Mouse (Mus musculus): ENCODE data around the gene Tgfbr2. TPM values are rescaled to one million over a fixed set of nuclear protein-coding genes. Genes with fewer than 3 reads are reported as not detected.

The Tgfbr2 gene
- polyA plus RNA-seq, 1 experiment from 2014 or later: 49.7 TPM

DNA sequence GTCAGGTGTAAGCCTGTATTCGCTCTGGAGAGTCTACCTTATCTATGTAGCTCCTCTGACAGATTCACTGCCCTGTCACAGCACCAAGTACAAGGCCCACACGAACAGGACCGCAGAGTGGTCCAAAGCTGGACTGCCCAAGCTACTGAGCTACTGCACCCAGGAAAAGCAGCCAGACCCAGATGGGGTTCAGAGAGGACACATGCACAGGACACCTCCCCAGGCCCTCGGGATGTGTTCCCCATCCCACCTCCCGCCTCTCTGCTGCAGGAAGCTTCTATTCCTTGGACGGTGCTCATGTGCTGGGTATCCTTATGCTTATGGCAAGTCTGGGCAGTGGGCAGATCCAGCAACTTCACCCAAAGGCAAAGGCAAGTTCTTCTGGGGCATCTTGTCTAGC, 34.7 kb downstream of the Tgfbr2 start:
- 94% methylated on average over 6 of the region's 6 CpGs for WGBS
- no peak for ATAC-seq (ENCODE audit: low read depth)
- Histone ChIP-seq H3K9me3 (ENCODE audit: control insufficient read depth, low read length) (no peaks in the 10 kb centered on the region), H3K27ac (replicated peaks; ENCODE audit: low read depth, low read length) (no peak overlapping the region), H3K36me3 (ENCODE audit: control insufficient read depth, insufficient read depth, low read length) (peaks cover 6% of the 10 kb centered on the region; the same call in 1 of the 2 replicates), H3K4me3 (ENCODE audit: low read depth, low read length) (no peak overlapping the region), H3K9ac (ENCODE audit: low read depth, low read length) (no peak overlapping the region), H3K27me3 (replicated peaks; ENCODE audit: control insufficient read depth, insufficient read depth, low read length) (no peaks in the 10 kb centered on the region), H3K4me2 (ENCODE audit: low read depth, low read length) (no peak overlapping the region), H3K4me1 (ENCODE audit: control insufficient read depth, insufficient read depth, low read length) (peaks cover 24% of the 10 kb centered on the region)
- no peak for DNase-seq (ENCODE audit: low spot score)

DNA sequence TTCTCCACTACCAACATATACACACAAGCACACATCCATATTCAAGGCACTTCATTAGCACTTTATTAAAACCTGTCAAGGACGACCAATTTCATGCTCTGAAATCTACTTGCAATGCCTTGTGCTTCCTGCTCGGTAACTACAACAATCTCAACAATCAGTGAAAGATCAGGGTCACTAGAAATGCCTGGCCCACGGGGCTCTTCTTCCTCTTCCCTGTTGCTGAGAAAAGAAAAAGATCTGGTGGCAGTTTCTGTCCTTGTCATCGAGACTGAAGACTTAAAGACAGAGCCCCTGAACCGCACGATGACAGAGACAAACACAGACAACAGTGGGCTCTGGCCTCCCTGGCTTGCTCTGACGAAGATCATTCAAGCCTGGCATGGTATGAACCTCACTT, 35.6 kb downstream of the Tgfbr2 start:
- Histone ChIP-seq H3K36me3 (ENCODE audit: control insufficient read depth, insufficient read depth, low read length) (peaks cover 6% of the 10 kb centered on the region; the same call in 1 of the 2 replicates), H3K9me3 (ENCODE audit: control insufficient read depth, low read length) (no peaks in the 10 kb centered on the region), H3K4me2 (ENCODE audit: low read depth, low read length) (no peak overlapping the region), H3K27me3 (replicated peaks; ENCODE audit: control insufficient read depth, insufficient read depth, low read length) (no peaks in the 10 kb centered on the region), H3K4me3 (ENCODE audit: low read depth, low read length) (no peak overlapping the region), H3K9ac (ENCODE audit: low read depth, low read length) (no peak overlapping the region), H3K27ac (replicated peaks; ENCODE audit: low read depth, low read length) (no peak overlapping the region), H3K4me1 (ENCODE audit: control insufficient read depth, insufficient read depth, low read length) (peaks cover 23% of the 10 kb centered on the region)
- no peak for ATAC-seq (ENCODE audit: low read depth)
- no peak for DNase-seq (ENCODE audit: low spot score)
- WGBS: 67% methylated on average over 7 of the region's 7 CpGs

DNA sequence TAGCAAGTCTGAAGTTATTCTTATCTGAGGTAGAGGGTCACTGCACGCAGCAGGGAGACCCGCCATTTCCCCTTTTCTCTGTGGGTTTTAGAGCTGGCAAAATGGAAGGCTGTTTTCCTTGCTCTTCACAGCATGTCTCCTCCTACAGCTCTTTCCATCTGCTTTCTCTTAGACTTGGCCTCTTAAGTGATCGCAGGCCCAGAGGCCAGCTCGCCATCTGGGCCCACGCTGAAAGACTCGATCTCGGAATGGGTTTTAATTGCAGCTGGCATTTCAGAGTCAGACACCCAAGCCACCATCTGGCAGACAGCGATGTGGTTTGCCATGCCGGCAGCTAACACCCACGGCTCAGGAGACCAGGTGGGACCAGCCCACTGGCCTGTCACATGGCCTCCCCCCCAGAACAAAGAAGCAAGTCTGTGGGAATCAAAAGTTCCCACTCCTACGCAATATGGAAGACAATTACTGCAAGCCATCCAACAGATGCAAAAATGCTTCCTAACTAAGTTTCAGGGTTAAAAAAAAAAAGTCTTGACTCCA, 36.5 kb downstream of the Tgfbr2 start:
- no peaks in the 10 kb centered on the region for H3K9me3 ChIP-seq (ENCODE audit: control insufficient read depth, low read length)
- DNase-seq (ENCODE audit: low spot score): peak; percentile 89
- WGBS: 27% methylated on average over 11 of the region's 11 CpGs
- no peak overlapping the region for H3K9ac ChIP-seq (ENCODE audit: low read depth, low read length)
- H3K4me3 ChIP-seq (ENCODE audit: low read depth, low read length): no peak overlapping the region
- H3K36me3 ChIP-seq (ENCODE audit: control insufficient read depth, insufficient read depth, low read length): peaks cover 6% of the 10 kb centered on the region; the same call in 1 of the 2 replicates
- no peaks in the 10 kb centered on the region for H3K27me3 ChIP-seq (replicated peaks; ENCODE audit: control insufficient read depth, insufficient read depth, low read length)
- H3K4me2 ChIP-seq (ENCODE audit: low read depth, low read length): no peak overlapping the region
- ATAC-seq (ENCODE audit: low read depth): peak; percentile 76
- H3K4me1 ChIP-seq (ENCODE audit: control insufficient read depth, insufficient read depth, low read length): peaks cover 23% of the 10 kb centered on the region
- H3K27ac ChIP-seq (replicated peaks; ENCODE audit: low read depth, low read length): peak overlapping the region; percentile 75

DNA sequence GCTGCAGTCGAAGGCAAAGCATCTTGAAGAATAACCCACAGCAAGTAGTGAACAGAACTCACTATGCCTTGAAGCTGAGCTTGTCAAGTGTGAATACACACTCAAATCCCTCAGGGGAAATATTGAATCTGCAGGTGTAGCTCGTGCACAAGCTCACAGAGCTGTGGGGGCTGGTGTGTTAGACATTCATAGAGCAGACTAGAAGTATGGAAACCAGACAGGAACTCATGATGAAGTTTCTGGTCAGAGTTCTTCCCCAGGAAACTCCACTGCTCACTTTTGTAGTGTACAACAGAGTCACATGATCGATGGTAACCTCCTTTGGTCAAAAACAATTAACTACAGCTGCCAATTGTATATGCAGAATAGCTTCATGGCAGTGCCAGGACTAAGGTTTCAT, 37.5 kb downstream of the Tgfbr2 start:
- ATAC-seq (ENCODE audit: low read depth): no peak
- H3K4me2 ChIP-seq (ENCODE audit: low read depth, low read length): no peak overlapping the region
- peaks cover 6% of the 10 kb centered on the region; the same call in 1 of the 2 replicates for H3K36me3 ChIP-seq (ENCODE audit: control insufficient read depth, insufficient read depth, low read length)
- no peak overlapping the region for H3K9ac ChIP-seq (ENCODE audit: low read depth, low read length)
- H3K27ac ChIP-seq (replicated peaks; ENCODE audit: low read depth, low read length): no peak overlapping the region
- peaks cover 29% of the 10 kb centered on the region for H3K4me1 ChIP-seq (ENCODE audit: control insufficient read depth, insufficient read depth, low read length)
- H3K27me3 ChIP-seq (replicated peaks; ENCODE audit: control insufficient read depth, insufficient read depth, low read length): no peaks in the 10 kb centered on the region
- 80% methylated on average over 3 of the region's 3 CpGs for WGBS
- no peak for DNase-seq (ENCODE audit: low spot score)
- H3K4me3 ChIP-seq (ENCODE audit: low read depth, low read length): no peak overlapping the region
- no peaks in the 10 kb centered on the region for H3K9me3 ChIP-seq (ENCODE audit: control insufficient read depth, low read length)

DNA sequence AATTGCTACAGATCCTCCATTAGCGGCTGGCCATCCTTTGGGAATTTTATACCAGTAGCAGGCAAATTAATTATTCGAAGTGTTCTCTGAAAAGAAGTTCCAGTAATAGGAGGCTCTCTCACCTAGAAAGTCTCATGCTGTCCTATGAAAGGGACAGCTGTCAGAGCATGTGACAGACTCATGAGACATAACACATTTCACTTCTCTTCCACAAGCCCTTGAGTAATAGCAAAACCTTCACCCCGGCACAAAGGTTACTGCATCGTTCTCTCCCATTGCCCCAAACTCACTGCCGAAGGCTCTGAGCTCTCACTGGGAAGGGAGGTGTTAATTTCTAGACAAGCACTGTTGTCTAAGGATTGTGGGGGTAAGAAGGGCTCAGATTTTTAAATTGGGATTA, 38.3 kb downstream of the Tgfbr2 start:
- 79% methylated on average over 5 of the region's 5 CpGs for WGBS
- no peak overlapping the region for H3K9ac ChIP-seq (ENCODE audit: low read depth, low read length)
- DNase-seq (ENCODE audit: low spot score): no peak

DNA sequence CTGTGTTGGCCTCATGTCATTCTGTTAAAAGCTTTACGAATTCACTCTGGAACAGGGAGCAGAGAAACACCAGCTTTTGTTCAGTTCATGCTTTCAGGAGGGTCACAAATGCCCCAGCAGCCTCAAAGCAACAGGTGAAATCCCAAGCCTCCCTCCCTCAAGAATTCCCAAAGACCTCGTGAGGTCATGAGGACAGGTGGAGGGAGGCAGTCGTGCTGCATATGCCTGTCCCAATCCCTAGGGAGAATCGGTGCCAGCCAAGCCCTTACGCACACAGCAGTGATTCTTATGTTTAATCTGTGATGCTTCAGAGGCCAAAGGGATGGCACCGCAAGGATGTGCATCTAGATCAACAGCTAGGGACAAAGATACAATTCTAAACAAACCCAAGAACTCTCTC, 39.0 kb downstream of the Tgfbr2 start:
- peaks cover 29% of the 10 kb centered on the region for H3K4me1 ChIP-seq (ENCODE audit: control insufficient read depth, insufficient read depth, low read length)
- H3K9me3 ChIP-seq (ENCODE audit: control insufficient read depth, low read length): no peaks in the 10 kb centered on the region
- H3K36me3 ChIP-seq (ENCODE audit: control insufficient read depth, insufficient read depth, low read length): peaks cover 11% of the 10 kb centered on the region
- no peak overlapping the region for H3K4me3 ChIP-seq (ENCODE audit: low read depth, low read length)
- H3K4me2 ChIP-seq (ENCODE audit: low read depth, low read length): no peak overlapping the region
- no peak overlapping the region for H3K9ac ChIP-seq (ENCODE audit: low read depth, low read length)
- DNase-seq (ENCODE audit: low spot score): no peak
- no peak overlapping the region for H3K27ac ChIP-seq (replicated peaks; ENCODE audit: low read depth, low read length)
- WGBS: 63% methylated on average over 6 of the region's 6 CpGs
- no peak for ATAC-seq (ENCODE audit: low read depth)
- no peaks in the 10 kb centered on the region for H3K27me3 ChIP-seq (replicated peaks; ENCODE audit: control insufficient read depth, insufficient read depth, low read length)

More for the DNA sequence above, 38.3 kb downstream of the Tgfbr2 start:
- no peak for ATAC-seq (ENCODE audit: low read depth)
- H3K27ac ChIP-seq (replicated peaks; ENCODE audit: low read depth, low read length): no peak overlapping the region
- no peaks in the 10 kb centered on the region for H3K9me3 ChIP-seq (ENCODE audit: control insufficient read depth, low read length)
- no peaks in the 10 kb centered on the region for H3K27me3 ChIP-seq (replicated peaks; ENCODE audit: control insufficient read depth, insufficient read depth, low read length)
- no peak overlapping the region for H3K4me3 ChIP-seq (ENCODE audit: low read depth, low read length)
- peaks cover 29% of the 10 kb centered on the region for H3K4me1 ChIP-seq (ENCODE audit: control insufficient read depth, insufficient read depth, low read length)
- H3K4me2 ChIP-seq (ENCODE audit: low read depth, low read length): no peak overlapping the region
- H3K36me3 ChIP-seq (ENCODE audit: control insufficient read depth, insufficient read depth, low read length): peaks cover 6% of the 10 kb centered on the region; the same call in 1 of the 2 replicates

DNA sequence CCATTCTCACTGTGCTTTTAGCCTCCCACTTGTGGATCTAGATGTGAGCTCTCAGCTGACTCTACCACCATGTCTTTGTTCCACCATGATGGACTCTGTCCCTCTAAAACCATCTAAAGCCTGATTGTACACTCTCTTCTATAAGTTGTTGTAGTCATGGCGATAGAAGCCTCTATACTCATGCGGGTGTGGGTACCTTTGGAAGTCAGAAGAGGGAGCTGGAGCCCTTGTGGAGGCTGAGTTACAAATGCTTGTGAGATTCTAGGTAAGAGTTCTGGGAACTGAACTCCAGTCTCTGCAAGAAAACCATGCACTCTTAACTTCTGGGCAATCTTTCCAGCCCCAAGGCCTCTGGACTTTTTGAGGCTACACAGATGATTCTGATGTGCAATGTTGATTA, 40.7 kb downstream of the Tgfbr2 start:
- H3K27me3 ChIP-seq (replicated peaks; ENCODE audit: control insufficient read depth, insufficient read depth, low read length): no peaks in the 10 kb centered on the region
- H3K9ac ChIP-seq (ENCODE audit: low read depth, low read length): no peak overlapping the region
- H3K4me3 ChIP-seq (ENCODE audit: low read depth, low read length): no peak overlapping the region
- 84% methylated on average over 2 of the region's 2 CpGs for WGBS
- H3K4me1 ChIP-seq (ENCODE audit: control insufficient read depth, insufficient read depth, low read length): peaks cover 29% of the 10 kb centered on the region
- DNase-seq (ENCODE audit: low spot score) (no peak), ATAC-seq (ENCODE audit: low read depth) (no peak)
- H3K4me2 ChIP-seq (ENCODE audit: low read depth, low read length): no peak overlapping the region
- H3K36me3 ChIP-seq (ENCODE audit: control insufficient read depth, insufficient read depth, low read length): peaks cover 22% of the 10 kb centered on the region
- no peaks in the 10 kb centered on the region for H3K9me3 ChIP-seq (ENCODE audit: control insufficient read depth, low read length)
- no peak overlapping the region for H3K27ac ChIP-seq (replicated peaks; ENCODE audit: low read depth, low read length)

DNA sequence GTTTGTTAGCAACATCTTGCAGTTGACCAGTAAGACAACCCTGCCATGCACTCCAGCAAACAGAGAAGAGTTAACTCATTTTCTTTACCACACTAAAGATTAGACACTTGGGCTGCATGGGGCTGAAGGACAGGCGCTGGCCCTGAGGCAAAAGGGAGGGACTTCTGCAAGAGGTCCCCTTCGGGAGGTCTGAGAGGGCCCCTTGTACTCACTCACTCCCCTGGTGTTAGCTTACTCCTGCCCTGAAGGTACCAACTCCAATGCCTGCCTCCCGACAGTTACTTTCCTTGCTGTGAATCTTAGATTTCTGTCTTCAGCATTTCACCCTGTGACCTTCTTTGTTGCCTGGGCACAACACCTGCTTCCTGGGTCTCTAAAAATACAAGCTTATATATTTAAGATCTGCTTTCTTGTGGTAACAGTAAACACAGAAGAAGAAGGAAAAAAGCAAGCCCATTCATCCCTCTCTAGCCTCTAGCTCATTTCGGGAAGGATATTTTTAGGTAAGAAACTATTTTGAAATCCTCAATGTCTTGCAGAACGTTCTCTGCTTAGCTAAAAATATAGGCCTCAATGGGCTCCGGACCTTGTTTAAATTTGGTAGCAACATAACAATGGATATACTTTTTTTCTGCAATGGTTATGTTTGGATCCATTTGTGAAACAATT, 41.7 kb downstream of the Tgfbr2 start:
- Histone ChIP-seq H3K36me3 (ENCODE audit: control insufficient read depth, insufficient read depth, low read length) (peaks cover 33% of the 10 kb centered on the region), H3K4me3 (ENCODE audit: low read depth, low read length) (no peak overlapping the region), H3K27ac (replicated peaks; ENCODE audit: low read depth, low read length) (no peak overlapping the region), H3K9ac (ENCODE audit: low read depth, low read length) (no peak overlapping the region), H3K4me1 (ENCODE audit: control insufficient read depth, insufficient read depth, low read length) (peaks cover 22% of the 10 kb centered on the region), H3K4me2 (ENCODE audit: low read depth, low read length) (no peak overlapping the region), H3K27me3 (replicated peaks; ENCODE audit: control insufficient read depth, insufficient read depth, low read length) (no peaks in the 10 kb centered on the region), H3K9me3 (ENCODE audit: control insufficient read depth, low read length) (no peaks in the 10 kb centered on the region)
- ATAC-seq (ENCODE audit: low read depth): no peak; the same call in 1 of the 2 replicates
- no peak for DNase-seq (ENCODE audit: low spot score)
- WGBS: 47% methylated on average over 6 of the region's 6 CpGs

DNA sequence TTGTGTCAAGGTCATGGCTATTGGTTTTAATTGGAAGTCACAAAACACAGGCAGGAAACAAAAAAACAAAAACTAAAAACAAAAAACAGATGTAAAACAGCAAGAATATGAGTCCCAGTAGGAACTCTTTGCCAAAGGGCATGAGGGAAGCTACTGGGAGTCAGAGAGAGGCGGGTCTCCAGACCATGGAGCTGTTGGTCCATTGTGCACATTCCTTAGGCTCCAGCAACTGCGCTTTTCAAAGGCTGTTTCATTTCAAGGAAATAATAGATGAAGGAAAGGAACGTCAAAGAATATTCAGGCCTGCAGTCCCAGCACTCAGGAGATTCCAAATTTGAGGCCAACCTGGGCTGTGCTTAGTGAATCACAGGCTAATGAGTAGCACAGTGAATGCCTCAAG, 46.3 kb downstream of the Tgfbr2 start:
- 51% methylated on average over 3 of the region's 3 CpGs for WGBS
- DNase-seq (ENCODE audit: low spot score) (no peak), ATAC-seq (ENCODE audit: low read depth) (no peak)
- Histone ChIP-seq H3K27me3 (replicated peaks; ENCODE audit: control insufficient read depth, insufficient read depth, low read length) (no peaks in the 10 kb centered on the region), H3K27ac (replicated peaks; ENCODE audit: low read depth, low read length) (no peak overlapping the region), H3K4me1 (ENCODE audit: control insufficient read depth, insufficient read depth, low read length) (peaks cover 8% of the 10 kb centered on the region; the same call in 1 of the 2 replicates), H3K4me2 (ENCODE audit: low read depth, low read length) (no peak overlapping the region), H3K9ac (ENCODE audit: low read depth, low read length) (no peak overlapping the region), H3K9me3 (ENCODE audit: control insufficient read depth, low read length) (no peaks in the 10 kb centered on the region), H3K4me3 (ENCODE audit: low read depth, low read length) (no peak overlapping the region), H3K36me3 (ENCODE audit: control insufficient read depth, insufficient read depth, low read length) (peaks cover 73% of the 10 kb centered on the region)

Measured in embryonic facial prominence, embryonic 14.5 days (tissue).